Mouse (Mus musculus) forebrain, embryonic 11.5 days (tissue): ENCODE measurements around the gene Dnmt3a. TPM values are rescaled to one million over a fixed set of nuclear protein-coding genes. Genes with fewer than 3 reads are reported as not detected.

Experiments used
- ATAC-seq: fragments of 200-750 bp; cut with Nextera tagmentation; replicated peaks from 2 replicates; pipeline ENCODE4 v1.8.0; 2017; ENCODE audit warnings: moderate TSS enrichment; ENCODE audit not compliant: low FRiP score
- DNase-seq: peaks from one replicate; pipeline ENCODE4 v3.0.0-alpha.2; 2017; ENCODE audit warnings: low spot score
- H3K27ac ChIP-seq: fragments of 300-500 bp; sonication (generic); 2 replicates; pipeline ENCODE4 v1.5.1; 2014; ENCODE audit warnings: low read depth, low read length
- H3K27me3 ChIP-seq: fragments of 300-500 bp; sonication (generic); 2 replicates; pipeline ENCODE4 v1.6.1; 2014; ENCODE audit warnings: mild to moderate bottlenecking, low read length, mixed read lengths; ENCODE audit not compliant: control insufficient read depth, insufficient read depth
- H3K36me3 ChIP-seq: fragments of 300-500 bp; sonication (generic); 2 replicates; pipeline ENCODE4 v1.6.1; 2014; ENCODE audit warnings: mild to moderate bottlenecking, low read length, moderate library complexity, mixed read lengths; ENCODE audit not compliant: control insufficient read depth, insufficient read depth
- H3K4me1 ChIP-seq: fragments of 300-500 bp; sonication (generic); replicated peaks from 2 replicates; pipeline ENCODE4 v1.6.1; 2014; ENCODE audit warnings: low read length, mixed read lengths; ENCODE audit not compliant: control insufficient read depth, insufficient read depth
- H3K4me2 ChIP-seq: fragments of 300-500 bp; sonication (generic); 2 replicates; pipeline ENCODE4 v1.6.1; 2014; ENCODE audit warnings: low read depth, mild to moderate bottlenecking, low read length, moderate library complexity, mixed read lengths; ENCODE audit not compliant: severe bottlenecking
- H3K4me3 ChIP-seq: fragments of 300-500 bp; sonication (generic); 2 replicates; pipeline ENCODE4 v1.5.1; 2014; ENCODE audit warnings: low read depth, low read length
- H3K9ac ChIP-seq: fragments of 300-500 bp; sonication (generic); 2 replicates; pipeline ENCODE4 v1.6.1; 2014; ENCODE audit warnings: low read length
- H3K9me3 ChIP-seq: fragments of 300-500 bp; sonication (generic); 2 replicates; pipeline ENCODE4 v1.6.1; 2016; ENCODE audit warnings: low read length, mixed read lengths; ENCODE audit not compliant: control insufficient read depth
- WGBS: fragments of 180-500 bp; shearing (Covaris S2); extraction: QIAGEN DNeasy Blood & Tissue Kit; methylation state at CpG from one replicate; pipeline ENCODE4 v1.1.7; 2014; 5-methylcytosine and 5-hydroxymethylcytosine counted together
- polyA plus RNA-seq: library from polyadenylated mRNA; unstranded; fragments of >200 nt; fragmentation: Nextera tagmentation; extraction: Ambion mirVana; gene quantifications from 2 replicates; pipeline ENCODE4 v1.2.1, GENCODE M21; 2014

Dnmt3a gene
- polyA plus RNA-seq, 1 experiment from 2014 or later, result 104 TPM

- Histone ChIP-seq H3K9ac (no peak overlapping the region), H3K27me3 (no peaks in the 10 kb centered on the region), H3K9me3 (no peaks in the 10 kb centered on the region), H3K36me3 (no peaks in the 10 kb centered on the region), H3K4me1 (peaks cover 8% of the 10 kb centered on the region), H3K27ac (no peak overlapping the region), H3K4me2 (no peak overlapping the region), H3K4me3 (no peak overlapping the region)
- DNase-seq, result no peak
- WGBS, result 24% methylated on average over 7 of the region's 7 CpGs
- ATAC-seq, result 0 out of 2 replicates have a peak, but pooled peaks have one; percentile 36
These were observed 37.6 kb downstream of the Dnmt3a start for GRCm38 (mm10) chr12:3843371-3843861.

- Histone ChIP-seq H3K27ac (no peak overlapping the region), H3K4me3 (no peak overlapping the region)
These were observed 38.1 kb downstream of the Dnmt3a start for GRCm38 (mm10) chr12:3843918-3844317.

GRCm38 (mm10) chr12:3844335-3844734, 38.5 kb downstream of the Dnmt3a start:
- H3K9me3 ChIP-seq, result no peaks in the 10 kb centered on the region
- 90% methylated on average over 5 of the region's 5 CpGs for WGBS
- H3K36me3 ChIP-seq, result no peaks in the 10 kb centered on the region
- ATAC-seq, result no peak
- peaks cover 8% of the 10 kb centered on the region for H3K4me1 ChIP-seq
- H3K27me3 ChIP-seq, result no peaks in the 10 kb centered on the region
- no peak for DNase-seq
- H3K4me3 ChIP-seq, result no peak overlapping the region
- no peak overlapping the region for H3K4me2 ChIP-seq
- no peak overlapping the region for H3K27ac ChIP-seq
- H3K9ac ChIP-seq, result no peak overlapping the region

More at GRCm38 (mm10) chr12:3843918-3844317, 38.1 kb downstream of the Dnmt3a start:
- H3K27me3 ChIP-seq, result no peaks in the 10 kb centered on the region
- H3K4me2 ChIP-seq, result no peak overlapping the region
- peaks cover 8% of the 10 kb centered on the region for H3K4me1 ChIP-seq
- no peaks in the 10 kb centered on the region for H3K36me3 ChIP-seq
- no peak overlapping the region for H3K9ac ChIP-seq
- no peak; the same call in 1 of the 2 replicates for ATAC-seq
- no peak for DNase-seq
- 49% methylated on average over 7 of the region's 7 CpGs for whole genome bisulfite sequencing
- H3K9me3 ChIP-seq, result no peaks in the 10 kb centered on the region

- Histone ChIP-seq H3K4me2 (no peak overlapping the region), H3K36me3 (no peaks in the 10 kb centered on the region; the same call in 1 of the 2 replicates), H3K4me1 (no peaks in the 10 kb centered on the region), H3K4me3 (no peak overlapping the region), H3K27me3 (no peaks in the 10 kb centered on the region), H3K9ac (no peak overlapping the region), H3K27ac (no peak overlapping the region), H3K9me3 (no peaks in the 10 kb centered on the region)
- WGBS, result 94% methylated on average over 13 of the region's 13 CpGs
- ATAC-seq (no peak), DNase-seq (no peak)
These were observed 43.7 kb downstream of the Dnmt3a start for GRCm38 (mm10) chr12:3849481-3849880.

- DNase-seq, result no peak
These were observed 44.4 kb downstream of the Dnmt3a start for GRCm38 (mm10) chr12:3850165-3850564.

GRCm38 (mm10) chr12:3850731-3851130, 44.9 kb downstream of the Dnmt3a start:
- 50% methylated on average over 6 of the region's 6 CpGs for WGBS
- no peak overlapping the region for H3K4me3 ChIP-seq
- H3K4me2 ChIP-seq, result no peak overlapping the region
- no peaks in the 10 kb centered on the region for H3K9me3 ChIP-seq
- H3K4me1 ChIP-seq, result no peaks in the 10 kb centered on the region
- H3K27ac ChIP-seq, result no peak overlapping the region
- peak; percentile 45 for DNase-seq
- no peak overlapping the region for H3K9ac ChIP-seq
- H3K27me3 ChIP-seq, result no peaks in the 10 kb centered on the region
- no peak for ATAC-seq
- no peaks in the 10 kb centered on the region; the same call in 1 of the 2 replicates for H3K36me3 ChIP-seq

More at GRCm38 (mm10) chr12:3850165-3850564, 44.4 kb downstream of the Dnmt3a start:
- no peak for ATAC-seq
- Histone ChIP-seq H3K9ac (no peak overlapping the region), H3K4me2 (no peak overlapping the region), H3K27ac (0 out of 2 replicates have a peak overlapping the region, but pooled peaks have one; percentile 18), H3K36me3 (no peaks in the 10 kb centered on the region; the same call in 1 of the 2 replicates), H3K9me3 (no peaks in the 10 kb centered on the region), H3K27me3 (no peaks in the 10 kb centered on the region), H3K4me3 (no peak overlapping the region), H3K4me1 (no peaks in the 10 kb centered on the region)
- 53% methylated on average over 5 of the region's 5 CpGs for WGBS

- Histone ChIP-seq H3K9me3 (no peaks in the 10 kb centered on the region), H3K36me3 (no peaks in the 10 kb centered on the region; the same call in 1 of the 2 replicates), H3K27me3 (no peaks in the 10 kb centered on the region), H3K9ac (no peak overlapping the region), H3K4me2 (no peak overlapping the region), H3K27ac (no peak overlapping the region), H3K4me1 (no peaks in the 10 kb centered on the region), H3K4me3 (no peak overlapping the region)
- 67% methylated on average over 4 of the region's 4 CpGs for WGBS
- DNase-seq, result peak; percentile 44
- ATAC-seq, result no peak
These were observed 45.4 kb downstream of the Dnmt3a start for GRCm38 (mm10) chr12:3851179-3851578.

- H3K4me2 ChIP-seq, result no peak overlapping the region
- no peak overlapping the region for H3K27ac ChIP-seq
- 38% methylated on average over 5 of the region's 5 CpGs for WGBS
- ATAC-seq (no peak), DNase-seq (peak; percentile 51)
- H3K4me3 ChIP-seq, result no peak overlapping the region
- H3K27me3 ChIP-seq, result no peaks in the 10 kb centered on the region
- H3K4me1 ChIP-seq, result no peaks in the 10 kb centered on the region
- no peaks in the 10 kb centered on the region for H3K9me3 ChIP-seq
- H3K36me3 ChIP-seq, result no peaks in the 10 kb centered on the region; the same call in 1 of the 2 replicates
- no peak overlapping the region for H3K9ac ChIP-seq
These were observed 46.7 kb downstream of the Dnmt3a start for GRCm38 (mm10) chr12:3852521-3852920.

GRCm38 (mm10) chr12:3854419-3854818, 48.6 kb downstream of the Dnmt3a start:
- peak; percentile 41 for DNase-seq
- 73% methylated on average over 4 of the region's 4 CpGs for WGBS

More at GRCm38 (mm10) chr12:3854419-3854818, 48.6 kb downstream of the Dnmt3a start:
- H3K27me3 ChIP-seq, result no peaks in the 10 kb centered on the region
- H3K4me3 ChIP-seq, result no peak overlapping the region
- no peak overlapping the region for H3K9ac ChIP-seq
- H3K4me1 ChIP-seq, result no peaks in the 10 kb centered on the region
- no peak for ATAC-seq
- H3K9me3 ChIP-seq, result no peaks in the 10 kb centered on the region
- H3K27ac ChIP-seq, result no peak overlapping the region
- no peaks in the 10 kb centered on the region; the same call in 1 of the 2 replicates for H3K36me3 ChIP-seq
- H3K4me2 ChIP-seq, result no peak overlapping the region
